Mouse (Mus musculus) activated CD4-positive, CD25-positive, alpha-beta regulatory T cell (primary cell): Measurements from ENCODE around the gene Gnat1. TPM values are rescaled to one million over a fixed set of nuclear protein-coding genes. Genes with fewer than 3 reads are reported as not detected.

Source experiments
- polyA plus RNA-seq, 2 experiments: library from polyadenylated mRNA; unstranded; fragments of 100-300 nt; shearing (Covaris generic); gene quantifications; one replicate each; pipeline ENCODE4 v1.2.1; 2017

Gene Gnat1
- not detected for polyA plus RNA-seq

DNA sequence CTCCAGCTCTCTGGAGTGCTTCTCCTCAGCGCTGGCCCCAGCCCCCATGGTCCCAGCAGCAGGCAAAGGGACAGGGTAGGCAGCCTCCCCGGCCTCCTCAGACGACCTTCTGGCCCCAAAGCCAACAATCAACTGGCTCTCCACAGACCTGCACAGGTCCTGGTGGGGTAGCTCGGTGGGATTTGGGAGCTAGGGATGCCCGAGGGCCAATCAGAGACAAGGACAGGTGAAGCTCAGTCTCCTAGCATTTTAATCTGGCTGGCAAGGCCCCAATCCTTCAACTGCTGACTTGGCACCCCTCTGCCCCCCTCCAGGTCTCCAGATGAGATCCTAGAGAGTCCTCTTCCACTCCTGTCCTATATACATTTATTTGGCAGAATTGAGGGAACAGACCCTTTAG, at the start of gene Gnat1:
Gnat1 (minus strand) TSS at position 212 of the 400 bp plus-strand sequence.

DNA sequence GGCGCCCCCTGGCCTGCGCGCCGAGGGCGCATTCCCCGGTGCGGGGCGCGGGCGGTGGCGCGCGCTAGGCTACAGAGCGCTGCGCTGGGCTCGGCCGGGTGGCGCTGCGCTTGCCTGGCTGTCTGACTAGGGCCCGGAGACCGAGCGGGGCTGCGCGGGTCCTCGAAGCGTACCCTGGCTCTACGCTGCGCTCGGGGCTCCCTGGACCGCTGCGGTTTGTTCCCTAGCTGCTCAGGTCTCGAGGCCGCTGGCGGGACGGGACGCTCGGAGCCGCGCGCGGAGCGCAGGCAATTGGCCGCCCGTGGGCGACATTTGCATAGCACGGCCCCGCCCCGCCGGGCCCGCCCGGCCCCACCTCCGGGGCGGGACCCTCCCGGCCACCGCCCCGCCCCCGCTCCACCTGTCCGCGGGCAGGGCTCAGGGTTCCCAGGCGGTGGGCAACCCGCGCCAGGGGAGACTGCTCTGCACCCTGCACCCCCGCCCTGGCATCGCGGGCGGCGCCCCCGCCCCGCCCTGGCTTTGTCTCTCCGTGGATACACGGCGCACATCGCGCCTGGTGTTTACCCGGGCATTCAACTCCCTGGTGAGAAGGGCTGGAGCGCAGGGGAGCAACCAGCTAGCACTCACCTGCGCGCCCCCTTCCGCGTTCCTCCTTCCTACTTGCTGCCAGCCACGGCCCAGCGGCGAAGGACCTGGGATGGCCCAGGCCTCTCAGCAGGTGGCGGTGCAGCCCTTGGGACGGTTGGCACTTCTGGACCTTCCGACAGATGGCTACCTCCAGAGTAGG, 30.4 kb upstream of the Gnat1 start, which contains the start of gene Sema3f:
Sema3f (minus strand) TSS at position 779 of the 787 bp plus-strand sequence.

DNA sequence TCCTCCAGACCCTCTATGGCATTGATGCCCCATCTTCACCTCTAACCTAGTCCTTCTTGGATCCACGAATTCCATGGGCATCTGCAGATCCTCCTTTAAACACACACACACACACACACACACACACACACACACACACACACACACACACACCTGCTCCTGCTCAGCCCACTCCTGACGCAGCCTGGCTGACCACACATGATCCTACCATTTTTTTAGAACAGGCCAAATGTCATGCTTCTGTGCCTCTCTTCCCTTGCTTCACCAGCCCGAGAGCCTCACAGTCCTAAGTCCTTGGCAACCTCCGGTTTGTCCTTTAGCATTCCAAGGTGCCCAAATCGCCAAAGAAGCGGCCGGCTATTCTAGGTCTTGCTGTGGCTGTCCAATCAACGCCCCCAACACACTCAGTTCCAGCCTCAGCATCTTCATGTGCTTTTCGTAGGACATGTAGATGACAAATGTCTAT, 10.0 kb downstream of the Gnat1 start, which contains the start of gene Slc38a3:
Slc38a3 (minus strand) TSS at position 51 of the 466 bp plus-strand sequence.

DNA sequence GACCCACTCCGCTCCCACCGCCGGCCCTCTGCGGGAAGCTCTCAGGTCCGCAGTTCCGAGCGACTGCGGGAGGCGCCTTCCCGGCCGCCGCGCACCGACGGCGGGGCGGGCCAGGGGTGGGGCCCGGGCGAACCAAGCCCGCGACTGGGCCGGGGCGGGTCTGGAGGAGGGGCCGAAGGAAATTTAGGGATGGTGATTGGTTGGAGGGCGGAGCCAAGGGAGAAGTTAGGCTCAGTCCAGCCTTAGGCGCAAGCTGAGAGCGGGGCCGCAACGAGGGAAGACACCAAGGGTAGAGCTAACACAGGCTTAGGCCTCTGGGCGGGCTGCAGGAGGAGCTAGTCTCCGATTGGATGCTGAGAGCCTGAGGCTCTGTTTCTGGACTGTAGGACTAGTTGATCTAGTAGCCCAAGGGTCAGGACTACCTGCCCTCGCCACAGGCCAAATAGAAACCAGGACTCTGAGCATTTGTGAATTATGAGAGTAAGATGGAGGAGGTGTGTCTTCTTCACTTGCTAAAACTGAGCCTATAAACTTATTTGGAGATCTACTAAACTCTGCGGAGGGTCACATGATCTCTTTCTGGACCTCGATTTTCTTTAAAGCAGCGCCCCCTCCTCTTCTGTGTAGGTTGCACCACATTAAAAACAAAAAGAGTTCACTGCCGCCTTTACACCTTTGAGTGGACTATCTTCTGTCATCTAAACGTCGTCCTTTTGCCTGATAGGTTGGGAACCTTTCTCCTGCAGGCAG, 44.1 kb downstream of the Gnat1 start, which contains the start of gene Gnai2:
Gnai2 (minus strand) TSS at position 89 of the 750 bp plus-strand sequence.

Other genes with a start within 250 kb of the Gnat1 start
- gene Tmem115, start 145.8 kb downstream of the Gnat1 start, polyA plus RNA-seq: 10 to 100 TPM; 35.0 to 47.6 TPM
- gene Cyb561d2, start 137.5 kb downstream of the Gnat1 start, polyA plus RNA-seq: 10 to 100 TPM; 63.1 to 79.1 TPM
- 10 to 100 TPM; 53.9 to 58.7 TPM for gene Nprl2, start 137.5 kb downstream of the Gnat1 start, polyA plus RNA-seq
- gene Zmynd10, start 132.4 kb downstream of the Gnat1 start, polyA plus RNA-seq: 1 to 10 TPM in 1 of 2 experiments, under 1 TPM in 1; 0.59 to 4.4 TPM
- gene Rassf1, start 128.2 kb downstream of the Gnat1 start, polyA plus RNA-seq: 10 to 100 TPM; 70.8 to 86.0 TPM
- 10 to 100 TPM; 37.4 to 44.3 TPM for gene Tusc2, start 116.5 kb downstream of the Gnat1 start, polyA plus RNA-seq
- gene Hyal2, start 111.8 kb downstream of the Gnat1 start, polyA plus RNA-seq: 10 to 100 TPM in 1 of 2 experiments, 1 to 10 TPM in 1; 7.5 to 15.3 TPM
- 1 to 10 TPM; 3.1 to 4.6 TPM for gene Hyal1, start 102.8 kb downstream of the Gnat1 start, polyA plus RNA-seq
- 10 to 100 TPM; 16.1 to 17.3 TPM for gene Naa80, start 100.8 kb downstream of the Gnat1 start, polyA plus RNA-seq
- under 1 TPM; 0.50 to 0.63 TPM for gene Hyal3, start 98.9 kb downstream of the Gnat1 start, polyA plus RNA-seq
- 10 to 100 TPM; 13.5 to 21.8 TPM for gene Ifrd2, start 92.1 kb downstream of the Gnat1 start, polyA plus RNA-seq
- gene Sema3b, start 70.5 kb downstream of the Gnat1 start, polyA plus RNA-seq: not detected
- gene Gnai2, start 44.3 kb downstream of the Gnat1 start, polyA plus RNA-seq: 100 to 1,000 TPM; 909 to 958 TPM
- under 1 TPM in 1 of 2 experiments, not detected in 1; 0.07 TPM for gene Slc38a3, start 10.2 kb downstream of the Gnat1 start, polyA plus RNA-seq
- gene Sema3f, start 30.8 kb upstream of the Gnat1 start, polyA plus RNA-seq: under 1 TPM in 1 of 2 experiments, not detected in 1; 0.06 TPM
- 100 to 1,000 TPM; 250 to 272 TPM for gene Rbm5, start 91.3 kb upstream of the Gnat1 start, polyA plus RNA-seq
- 10 to 100 TPM; 72.7 to 84.1 TPM for gene Rbm6, start 193.5 kb upstream of the Gnat1 start, polyA plus RNA-seq
- 10 to 100 TPM; 15.3 to 27.2 TPM for gene Mon1a, start 208.4 kb upstream of the Gnat1 start, polyA plus RNA-seq
- not detected for gene Mst1r, start 227.2 kb upstream of the Gnat1 start, polyA plus RNA-seq
- gene Actl11, start 248.8 kb upstream of the Gnat1 start, polyA plus RNA-seq: not detected